Mouse (Mus musculus) forebrain, embryonic 12.5 days (tissue): ENCODE data around the gene Ndufa12. TPM values are rescaled to one million over a fixed set of nuclear protein-coding genes. Genes with fewer than 3 reads are reported as not detected.
A peak's percentile ranks its signal among the peaks of the same experiment; 100 is the strongest.

Experiments
- ATAC-seq: fragments of 200-750 bp; cut with Nextera tagmentation; 2 replicates; pipeline ENCODE4 v1.8.0; 2017; ENCODE audit warnings: moderate TSS enrichment; ENCODE audit not compliant: low FRiP score
- H3K27ac ChIP-seq: fragments of 300-500 bp; sonication (generic); 2 replicates; pipeline ENCODE4 v1.5.1; 2016; ENCODE audit warnings: mild to moderate bottlenecking
- H3K27me3 ChIP-seq: fragments of 300-500 bp; sonication (generic); 2 replicates; pipeline ENCODE4 v1.6.1; 2016; ENCODE audit warnings: mild to moderate bottlenecking
- H3K36me3 ChIP-seq: fragments of 300-500 bp; sonication (generic); replicated peaks from 2 replicates; pipeline ENCODE4 v1.6.1; 2016; ENCODE audit warnings: mild to moderate bottlenecking
- H3K4me1 ChIP-seq: fragments of 300-500 bp; sonication (generic); 2 replicates; pipeline ENCODE4 v1.6.1; 2016
- H3K4me2 ChIP-seq: fragments of 300-500 bp; sonication (generic); 2 replicates; pipeline ENCODE4 v1.6.1; 2016; ENCODE audit warnings: mild to moderate bottlenecking, moderate library complexity
- H3K4me3 ChIP-seq: fragments of 300-500 bp; sonication (generic); replicated peaks from 2 replicates; pipeline ENCODE4 v1.5.1; 2016; ENCODE audit warnings: mild to moderate bottlenecking
- H3K9ac ChIP-seq: fragments of 300-500 bp; sonication (generic); 2 replicates; pipeline ENCODE4 v1.6.1; 2016; ENCODE audit warnings: mild to moderate bottlenecking
- H3K9me3 ChIP-seq: fragments of 300-500 bp; sonication (generic); 2 replicates; pipeline ENCODE4 v1.6.1; 2016
- WGBS: fragments of 180-500 bp; shearing (Covaris S2); methylation state at CpG from one replicate; pipeline ENCODE4 v1.1.7; 2016; 5-methylcytosine and 5-hydroxymethylcytosine counted together
- polyA plus RNA-seq: library from polyadenylated mRNA; unstranded; fragments of >200 nt; fragmentation: Nextera tagmentation; extraction: Ambion mirVana; gene quantifications from 2 replicates; pipeline ENCODE4 v1.2.1, GENCODE M21; 2016

Ndufa12 gene
- polyA plus RNA-seq, 1 experiment from 2014 or later: 465 TPM

- Histone ChIP-seq H3K4me2 (peak overlapping the region; percentile 27), H3K4me1 (peaks cover 28% of the 10 kb centered on the region), H3K36me3 (peaks cover 58% of the 10 kb centered on the region), H3K4me3 (no peak overlapping the region), H3K9me3 (peaks cover 4% of the 10 kb centered on the region; the same call in 1 of the 2 replicates), H3K27ac (peak overlapping the region; percentile 9; the same call in 1 of the 2 replicates), H3K27me3 (no peaks in the 10 kb centered on the region), H3K9ac (no peak overlapping the region)
- 37% methylated on average over 11 of the region's 11 CpGs for WGBS
- ATAC-seq: no peak
Observed at GRCm38 (mm10) chr10:94172137-94172536, 26.4 kb upstream of the Ndufa12 start.

GRCm38 (mm10) chr10:94172706-94173105 is 25.8 kb upstream of the Ndufa12 start:
- no peak overlapping the region for H3K9ac ChIP-seq
- peaks cover 52% of the 10 kb centered on the region for H3K36me3 ChIP-seq
- no peak overlapping the region for H3K4me2 ChIP-seq
- no peak overlapping the region for H3K27ac ChIP-seq
- H3K9me3 ChIP-seq: peaks cover 4% of the 10 kb centered on the region; the same call in 1 of the 2 replicates
- WGBS: 15% methylated on average over 6 of the region's 6 CpGs
- no peaks in the 10 kb centered on the region for H3K27me3 ChIP-seq
- H3K4me1 ChIP-seq: peaks cover 28% of the 10 kb centered on the region
- ATAC-seq: peak; percentile 27; the same call in 1 of the 2 replicates
- H3K4me3 ChIP-seq: no peak overlapping the region

- Histone ChIP-seq H3K27me3 (no peaks in the 10 kb centered on the region), H3K9ac (no peak overlapping the region), H3K4me2 (no peak overlapping the region), H3K4me3 (no peak overlapping the region), H3K9me3 (peaks cover 4% of the 10 kb centered on the region; the same call in 1 of the 2 replicates), H3K4me1 (peaks cover 28% of the 10 kb centered on the region), H3K27ac (no peak overlapping the region), H3K36me3 (peaks cover 37% of the 10 kb centered on the region)
- 90% methylated on average over 7 of the region's 7 CpGs for WGBS
- ATAC-seq: no peak
Observed at GRCm38 (mm10) chr10:94174652-94175051, 23.9 kb upstream of the Ndufa12 start.

GRCm38 (mm10) chr10:94183199-94183598 is 15.3 kb upstream of the Ndufa12 start:
- H3K27ac ChIP-seq: no peak overlapping the region
- H3K36me3 ChIP-seq: peaks cover 38% of the 10 kb centered on the region

GRCm38 (mm10) chr10:94204973-94205372 is 6.5 kb downstream of the Ndufa12 start:
- peaks cover 73% of the 10 kb centered on the region for H3K36me3 ChIP-seq
- 92% methylated on average over 4 of the region's 4 CpGs for WGBS

More at GRCm38 (mm10) chr10:94183199-94183598, 15.3 kb upstream of the Ndufa12 start:
- H3K4me1 ChIP-seq: peaks cover 11% of the 10 kb centered on the region; the same call in 1 of the 2 replicates
- H3K4me3 ChIP-seq: no peak overlapping the region
- no peaks in the 10 kb centered on the region for H3K9me3 ChIP-seq
- no peak overlapping the region for H3K9ac ChIP-seq
- 36% methylated on average over 4 of the region's 4 CpGs for WGBS
- ATAC-seq: no peak
- H3K27me3 ChIP-seq: no peaks in the 10 kb centered on the region
- no peak overlapping the region for H3K4me2 ChIP-seq

GRCm38 (mm10) chr10:94210718-94211618 is 12.4 kb downstream of the Ndufa12 start:
- 69% methylated on average over 6 of the region's 6 CpGs for WGBS
- Histone ChIP-seq H3K4me3 (no peak overlapping the region), H3K4me1 (no peaks in the 10 kb centered on the region), H3K4me2 (no peak overlapping the region), H3K27ac (0 out of 2 replicates have a peak overlapping the region, but pooled peaks have one; percentile 42), H3K9ac (no peak overlapping the region), H3K27me3 (no peaks in the 10 kb centered on the region), H3K9me3 (no peaks in the 10 kb centered on the region), H3K36me3 (peaks cover 45% of the 10 kb centered on the region)
- peak; percentile 75; the same call in 1 of the 2 replicates for ATAC-seq

More at GRCm38 (mm10) chr10:94204973-94205372, 6.5 kb downstream of the Ndufa12 start:
- no peak overlapping the region for H3K9ac ChIP-seq
- H3K4me2 ChIP-seq: no peak overlapping the region
- H3K27me3 ChIP-seq: no peaks in the 10 kb centered on the region
- no peak for ATAC-seq
- no peak overlapping the region for H3K4me3 ChIP-seq
- H3K9me3 ChIP-seq: no peaks in the 10 kb centered on the region
- no peak overlapping the region for H3K27ac ChIP-seq
- H3K4me1 ChIP-seq: peaks cover 3% of the 10 kb centered on the region; the same call in 1 of the 2 replicates

GRCm38 (mm10) chr10:94211725-94212124 is 13.2 kb downstream of the Ndufa12 start:
- peaks cover 39% of the 10 kb centered on the region for H3K36me3 ChIP-seq
- H3K4me2 ChIP-seq: no peak overlapping the region
- no peaks in the 10 kb centered on the region for H3K27me3 ChIP-seq
- WGBS: 73% methylated on average over 2 of the region's 2 CpGs
- ATAC-seq: no peak
- no peak overlapping the region for H3K27ac ChIP-seq
- no peak overlapping the region for H3K4me3 ChIP-seq
- H3K4me1 ChIP-seq: no peaks in the 10 kb centered on the region
- H3K9me3 ChIP-seq: no peaks in the 10 kb centered on the region
- H3K9ac ChIP-seq: no peak overlapping the region

- Histone ChIP-seq H3K4me3 (no peak overlapping the region), H3K4me2 (no peak overlapping the region), H3K36me3 (peaks cover 17% of the 10 kb centered on the region), H3K9me3 (no peaks in the 10 kb centered on the region; the same call in 1 of the 2 replicates), H3K27me3 (no peaks in the 10 kb centered on the region), H3K9ac (no peak overlapping the region), H3K4me1 (peaks cover 4% of the 10 kb centered on the region), H3K27ac (no peak overlapping the region)
- no peak for ATAC-seq
- WGBS: 83% methylated on average over 6 of the region's 6 CpGs
Observed at GRCm38 (mm10) chr10:94225026-94225750, 26.7 kb downstream of the Ndufa12 start.

- Histone ChIP-seq H3K4me3 (no peak overlapping the region), H3K4me2 (peak overlapping the region; percentile 43), H3K9ac (no peak overlapping the region), H3K27me3 (peaks cover 3% of the 10 kb centered on the region), H3K9me3 (no peaks in the 10 kb centered on the region; the same call in 1 of the 2 replicates), H3K36me3 (no peaks in the 10 kb centered on the region), H3K27ac (peak overlapping the region; percentile 50; the same call in 1 of the 2 replicates), H3K4me1 (peaks cover 14% of the 10 kb centered on the region)
- WGBS: 20% methylated on average over 19 of the region's 19 CpGs
- ATAC-seq: peak; percentile 88
Observed at GRCm38 (mm10) chr10:94230172-94230981, 31.9 kb downstream of the Ndufa12 start.

GRCm38 (mm10) chr10:94231025-94231424 is 32.5 kb downstream of the Ndufa12 start:
- Histone ChIP-seq H3K27ac (no peak overlapping the region; the same call in 1 of the 2 replicates), H3K27me3 (peaks cover 3% of the 10 kb centered on the region), H3K9me3 (no peaks in the 10 kb centered on the region; the same call in 1 of the 2 replicates), H3K36me3 (no peaks in the 10 kb centered on the region), H3K4me3 (no peak overlapping the region), H3K9ac (no peak overlapping the region), H3K4me1 (peaks cover 14% of the 10 kb centered on the region), H3K4me2 (peak overlapping the region; percentile 43)
- ATAC-seq: no peak
- 81% methylated on average over 6 of the region's 6 CpGs for WGBS

- peaks cover 3% of the 10 kb centered on the region for H3K27me3 ChIP-seq
- H3K36me3 ChIP-seq: no peaks in the 10 kb centered on the region
- peaks cover 10% of the 10 kb centered on the region for H3K4me1 ChIP-seq
- H3K27ac ChIP-seq: no peak overlapping the region
- H3K4me2 ChIP-seq: no peak overlapping the region
- H3K9me3 ChIP-seq: no peaks in the 10 kb centered on the region
- no peak for ATAC-seq
- 75% methylated on average over 4 of the region's 4 CpGs for WGBS
- H3K4me3 ChIP-seq: no peak overlapping the region
- no peak overlapping the region for H3K9ac ChIP-seq
Observed at GRCm38 (mm10) chr10:94235200-94235599, 36.7 kb downstream of the Ndufa12 start.
